Mouse (Mus musculus) testis, adult 2 months (tissue): ENCODE measurements around the gene Sdccag8.

ENCODE experiments used
- CTCF ChIP-seq: fragments of 200-500 bp; IDR thresholded peaks from 2 replicates; pipeline ENCODE4 v1.5.1; 2012; ENCODE audit warnings: low read depth, mild to moderate bottlenecking, inconsistent platforms, low read length, moderate library complexity; ENCODE audit not compliant: control insufficient read depth, insufficient read depth, insufficient replicate concordance
- POLR2A ChIP-seq: fragments of 200-500 bp; IDR thresholded peaks from 2 replicates; pipeline ENCODE4 v1.6.1; 2012; ENCODE audit warnings: low read depth, mild to moderate bottlenecking, inconsistent platforms, low read length, moderate library complexity; ENCODE audit not compliant: control insufficient read depth

GRCm38 (mm10) chr1:176958311-176958710 lies 143.9 kb downstream of the Sdccag8 start:
- no peak for TF ChIP-seq CTCF
- TF ChIP-seq POLR2A, result no peak
